In genomic region chr10:45344381-45344780, GRCm38 (mm10) we compare ENCODE assay signal across 23 mouse cellular contexts. TPM values are rescaled to one million over a fixed set of nuclear protein-coding genes. Genes with fewer than 3 reads are reported as not detected.
DNase-seq lines count a peak whose midpoint lies in the region; ATAC-seq and TF ChIP-seq lines count a peak whose summit lies in the region.
"Had no signal": no experiment of that assay in that cellular context is flagged by ENCODE, and none has a peak within 500 bp of the region (broad histone marks: within the 10 kb centered on the region; RNA-seq: fewer than 3 reads in every experiment).

No protein-coding gene starts in this region.

- no peaks in the 10 kb centered on the region for H3K27me3 ChIP-seq in hindbrain, postnatal 0 days (ENCODE audit: insufficient read depth, low read length)
- H3K27me3 ChIP-seq in hindbrain, embryonic 14.5 days (ENCODE audit: control insufficient read depth, insufficient read depth, low read length): no peaks in the 10 kb centered on the region
- no peaks in the 10 kb centered on the region for H3K27me3 ChIP-seq in lung, postnatal 0 days (replicated peaks; ENCODE audit: insufficient read depth, low read length)
- H3K27me3 ChIP-seq in stomach, postnatal 0 days (ENCODE audit: control insufficient read depth, insufficient read depth, low read length): no peaks in the 10 kb centered on the region
- H3K27me3 ChIP-seq: forebrain, embryonic 12.5 days; heart, embryonic 12.5 days; liver, embryonic 15.5 days; neural tube, embryonic 15.5 days had no signal

- H3K4me3 ChIP-seq in hindbrain, postnatal 0 days (ENCODE audit: low read length): no peak overlapping the region
- no peak overlapping the region for H3K4me3 ChIP-seq in hindbrain, embryonic 14.5 days (replicated peaks; ENCODE audit: low read length)
- no peak overlapping the region for H3K4me3 ChIP-seq in lung, postnatal 0 days (ENCODE audit: low read depth, low read length)
- no peak overlapping the region for H3K4me3 ChIP-seq in stomach, postnatal 0 days (ENCODE audit: low read depth, low read length)
- H3K4me3 ChIP-seq: forebrain, embryonic 12.5 days; heart, embryonic 12.5 days; liver, embryonic 15.5 days; midbrain, embryonic 10.5 days; myocyte; neural tube, embryonic 15.5 days had no signal

- no peaks in the 10 kb centered on the region for H3K4me1 ChIP-seq in hindbrain, postnatal 0 days (ENCODE audit: insufficient read depth, low read length)
- no peaks in the 10 kb centered on the region for H3K4me1 ChIP-seq in hindbrain, embryonic 14.5 days (replicated peaks; ENCODE audit: control insufficient read depth, insufficient read depth, low read length)
- H3K4me1 ChIP-seq in lung, postnatal 0 days (ENCODE audit: insufficient read depth, low read depth, low read length): no peaks in the 10 kb centered on the region
- H3K4me1 ChIP-seq in stomach, postnatal 0 days (replicated peaks; ENCODE audit: control insufficient read depth, insufficient read depth): no peaks in the 10 kb centered on the region
- H3K4me1 ChIP-seq: forebrain, embryonic 12.5 days; liver, embryonic 15.5 days; midbrain, embryonic 10.5 days; neural tube, embryonic 15.5 days had no signal

- no peaks in the 10 kb centered on the region for H3K36me3 ChIP-seq in hindbrain, postnatal 0 days (ENCODE audit: insufficient read depth, low read length)
- H3K36me3 ChIP-seq in hindbrain, embryonic 14.5 days (replicated peaks; ENCODE audit: control insufficient read depth, insufficient read depth): no peaks in the 10 kb centered on the region
- H3K36me3 ChIP-seq in lung, postnatal 0 days (ENCODE audit: insufficient read depth, low read length): no peaks in the 10 kb centered on the region
- no peaks in the 10 kb centered on the region for H3K36me3 ChIP-seq in stomach, postnatal 0 days (ENCODE audit: control insufficient read depth, insufficient read depth, low read length)
- H3K36me3 ChIP-seq: forebrain, embryonic 12.5 days; liver, embryonic 15.5 days; neural tube, embryonic 15.5 days had no signal

- no peaks in the 10 kb centered on the region for H3K9me3 ChIP-seq in hindbrain, postnatal 0 days (ENCODE audit: low read length)
- H3K9me3 ChIP-seq in hindbrain, embryonic 14.5 days (ENCODE audit: control insufficient read depth, low read length): no peaks in the 10 kb centered on the region
- no peaks in the 10 kb centered on the region for H3K9me3 ChIP-seq in lung, postnatal 0 days (ENCODE audit: low read length)
- no peaks in the 10 kb centered on the region for H3K9me3 ChIP-seq in stomach, postnatal 0 days (ENCODE audit: control insufficient read depth, low read length)
- H3K9me3 ChIP-seq: forebrain, embryonic 12.5 days; liver, embryonic 15.5 days; midbrain, embryonic 10.5 days; neural tube, embryonic 15.5 days had no signal

- H3K27ac ChIP-seq in hindbrain, postnatal 0 days: no peak overlapping the region
- no peak overlapping the region for H3K27ac ChIP-seq in hindbrain, embryonic 14.5 days
- no peak overlapping the region for H3K27ac ChIP-seq in lung, postnatal 0 days (ENCODE audit: low read length)
- H3K27ac ChIP-seq in stomach, postnatal 0 days (replicated peaks): no peak overlapping the region
- H3K27ac ChIP-seq: forebrain, embryonic 12.5 days; liver, embryonic 15.5 days; midbrain, embryonic 10.5 days; neural tube, embryonic 15.5 days had no signal

- TF ChIP-seq CTCF in hindbrain, postnatal 0 days (IDR thresholded peaks at IDR 0.05; ENCODE audit: low read depth): peak; percentile 14; the same call in 1 of the 2 replicates
- TF ChIP-seq CTCF in lung, postnatal 0 days (IDR thresholded peaks at IDR 0.05): peak; percentile 11; the same call in 1 of the 2 replicates
- TF ChIP-seq CTCF in stomach, postnatal 0 days (IDR thresholded peaks at IDR 0.05; ENCODE audit: low read depth): peak; percentile 42

- DNase-seq in hindbrain, postnatal 0 days (ENCODE audit: low spot score): no peak
- DNase-seq in hindbrain, embryonic 14.5 days (ENCODE audit: low spot score): no peak
- no peak for DNase-seq in lung, postnatal 0 days (ENCODE audit: low spot score)
- no peak for DNase-seq in lung, postnatal 25 days (ENCODE audit: low spot score)
- DNase-seq in NIH3T3 (ENCODE audit: low read depth): peak; percentile 9
- DNase-seq in stomach, postnatal 0 days (ENCODE audit: low spot score): no peak
- no peak for DNase-seq in adrenal gland, postnatal 25 days
- DNase-seq: adrenal gland, postnatal 36 days; cerebellum, adult 9-11 months; gastrocnemius, postnatal 36 days; heart, postnatal 36 days; left cerebral cortex, postnatal 4 days; lung, postnatal 4 days; right cerebral cortex, postnatal 4 days; thymus, adult 18-20 months had no signal

- no peak for ATAC-seq in hindbrain, postnatal 0 days
- ATAC-seq in hindbrain, embryonic 14.5 days (ENCODE audit: low FRiP score): no peak
- no peak for ATAC-seq in lung, postnatal 0 days
- no peak for ATAC-seq in stomach, postnatal 0 days (ENCODE audit: low FRiP score, low TSS enrichment)
- ATAC-seq: activated CD4-positive, CD25-positive, alpha-beta regulatory T cell, adult 4 months; hindbrain, embryonic 16.5 days had no signal

- no peak overlapping the region for H3K4me2 ChIP-seq in hindbrain, postnatal 0 days (ENCODE audit: low read depth, low read length)
- no peak overlapping the region for H3K4me2 ChIP-seq in hindbrain, embryonic 14.5 days (replicated peaks)
- H3K4me2 ChIP-seq in lung, postnatal 0 days (replicated peaks; ENCODE audit: low read depth, low read length): no peak overlapping the region
- no peak overlapping the region for H3K4me2 ChIP-seq in stomach, postnatal 0 days (replicated peaks; ENCODE audit: low read depth)
- H3K4me2 ChIP-seq: forebrain, embryonic 12.5 days; heart, embryonic 12.5 days; liver, embryonic 15.5 days; neural tube, embryonic 15.5 days had no signal

- TF ChIP-seq EP300 in lung, postnatal 0 days (IDR thresholded peaks at IDR 0.05): no peak
- no peak for TF ChIP-seq EP300 in stomach, postnatal 0 days (optimal IDR thresholded peaks at IDR 0.05)

- H3K9ac ChIP-seq in hindbrain, postnatal 0 days (replicated peaks; ENCODE audit: low read length): no peak overlapping the region
- no peak overlapping the region for H3K9ac ChIP-seq in hindbrain, embryonic 14.5 days
- H3K9ac ChIP-seq in lung, postnatal 0 days (replicated peaks; ENCODE audit: low read depth): no peak overlapping the region
- H3K9ac ChIP-seq in stomach, postnatal 0 days (ENCODE audit: low read length): no peak overlapping the region
- H3K9ac ChIP-seq: forebrain, embryonic 12.5 days; heart, embryonic 12.5 days; liver, embryonic 15.5 days; neural tube, embryonic 15.5 days had no signal

- 90% methylated on average over 4 of the region's 4 CpGs for WGBS in hindbrain, postnatal 0 days
- 89% methylated on average over 4 of the region's 4 CpGs for WGBS in hindbrain, embryonic 14.5 days
- WGBS in lung, postnatal 0 days: 82% methylated on average over 4 of the region's 4 CpGs
- WGBS in stomach, postnatal 0 days: 84% methylated on average over 4 of the region's 4 CpGs

RNA-seq across cellular contexts. Expression of gene Bves, which starts 8.8 kb away (rescaled TPM):
- total RNA-seq in hindbrain, postnatal 0 days (2014; rRNA removed): 0.72 and 2.0 TPM in 2 replicates
- 1.1 TPM in 2 replicates for polyA plus RNA-seq in hindbrain, postnatal 0 days (2015; fragmentation: Nextera tagmentation; extraction: Ambion mirVana)
- polyA plus RNA-seq in hindbrain, embryonic 14.5 days (2014; fragmentation: Nextera tagmentation; extraction: Ambion mirVana): 2.4 and 2.6 TPM in 2 replicates
- 0.47 and 0.67 TPM in 2 replicates for polyA plus RNA-seq in lung, postnatal 0 days (2015; fragmentation: Nextera tagmentation; extraction: Ambion mirVana)
- 5.3 TPM in 2 replicates for polyA plus RNA-seq in stomach, postnatal 0 days (2015; fragmentation: Nextera tagmentation; extraction: Ambion mirVana)
- 0.52 TPM in 1 of 2 replicates, not detected in the other for total RNA-seq in adrenal gland, postnatal 25 days (2021)
- polyA plus RNA-seq: activated CD4-positive, CD25-positive, alpha-beta regulatory T cell, adult 4 months had no signal
